Mouse (Mus musculus): ENCODE data around the gene Ergic1. TPM values are rescaled to one million over a fixed set of nuclear protein-coding genes. Genes with fewer than 3 reads are reported as not detected.

Gene Ergic1
- polyA plus RNA-seq, 1 experiment: 37.2 TPM

DNA sequence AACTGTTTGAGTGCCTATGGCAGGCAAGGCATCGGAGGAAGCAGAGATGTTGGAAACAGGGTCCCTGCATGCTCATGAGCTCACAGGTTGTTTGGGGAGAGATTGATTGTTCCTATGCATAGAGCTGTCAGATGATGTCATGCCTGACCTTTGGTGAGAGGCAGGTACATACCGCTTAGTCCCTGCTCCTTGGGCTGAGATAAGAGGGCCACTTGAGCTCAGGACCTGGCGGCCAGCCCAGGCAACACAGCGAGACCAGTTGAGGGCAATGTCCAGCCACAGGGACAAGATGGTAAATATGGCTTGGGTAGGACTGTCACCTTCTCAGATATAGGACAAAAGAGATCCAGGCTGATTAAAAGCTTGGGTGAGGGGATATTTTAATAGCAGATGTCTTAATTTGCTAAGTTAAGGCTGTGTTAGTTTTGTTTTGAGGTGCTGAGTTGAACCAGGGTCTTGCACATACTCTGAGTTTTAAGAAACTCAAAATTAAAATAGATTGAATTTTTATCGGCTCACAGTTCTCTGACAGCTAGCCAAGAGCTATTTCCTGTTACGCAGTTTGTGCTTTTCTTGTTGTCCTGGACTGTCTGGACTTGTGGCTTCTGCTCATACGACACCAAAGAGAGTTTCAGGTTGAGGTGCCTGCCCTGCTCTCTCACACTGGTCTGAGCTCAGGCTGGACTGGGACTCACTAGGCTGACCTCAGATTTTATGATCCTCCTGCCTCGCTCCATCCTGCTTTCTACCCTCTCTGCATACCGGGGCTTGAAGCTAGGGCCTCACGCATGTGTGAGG, 138.7 kb downstream of the Ergic1 start:
- H3K4me1 ChIP-seq (ENCODE audit: control insufficient read depth, insufficient read depth, low read length): 0 out of 2 replicates have a peak, but pooled peaks cover 2% of the 10 kb centered on the region
- TF ChIP-seq CTCF (IDR thresholded peaks at IDR 0.05; ENCODE audit: low read depth, low read length): no peak
- no peak for TF ChIP-seq POLR2A (IDR thresholded peaks at IDR 0.05; ENCODE audit: borderline replicate concordance, low read depth, low read length)
- H3K4me3 ChIP-seq (ENCODE audit: insufficient read depth, low read length): no peak overlapping the region
- H3K27ac ChIP-seq (ENCODE audit: insufficient read depth, low read depth, low read length): no peak overlapping the region

GRCm38 (mm10) chr17:26701565-26701964, 140.3 kb downstream of the Ergic1 start:
- peaks cover 11% of the 10 kb centered on the region for H3K4me1 ChIP-seq (ENCODE audit: control insufficient read depth, insufficient read depth, low read length)
- no peak overlapping the region for H3K27ac ChIP-seq (ENCODE audit: insufficient read depth, low read depth, low read length)
- TF ChIP-seq POLR2A (IDR thresholded peaks at IDR 0.05; ENCODE audit: borderline replicate concordance, low read depth, low read length): no peak
- no peak for TF ChIP-seq CTCF (IDR thresholded peaks at IDR 0.05; ENCODE audit: low read depth, low read length)
- no peak overlapping the region for H3K4me3 ChIP-seq (ENCODE audit: insufficient read depth, low read length)

DNA sequence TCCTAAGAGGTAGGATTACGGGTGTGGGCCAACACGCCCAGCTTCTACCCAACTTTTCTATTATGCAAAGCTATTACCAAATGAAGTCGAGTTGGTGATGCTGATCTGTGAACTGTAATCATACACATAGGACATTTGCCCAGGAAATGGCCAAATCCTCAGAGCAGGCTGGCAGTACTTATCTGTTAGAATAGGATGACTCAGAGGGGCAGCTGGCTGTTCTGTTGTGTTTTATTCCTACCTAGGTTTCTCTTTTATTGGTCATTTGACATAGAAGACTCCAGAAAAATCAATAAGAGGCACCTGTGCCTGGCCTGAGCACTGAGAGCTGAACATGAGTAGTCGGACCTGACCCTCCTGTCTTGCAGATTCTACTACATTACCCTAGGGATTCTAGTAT, 141.3 kb downstream of the Ergic1 start:
- Histone ChIP-seq H3K27ac (ENCODE audit: insufficient read depth, low read depth, low read length) (no peak overlapping the region), H3K4me3 (ENCODE audit: insufficient read depth, low read length) (no peak overlapping the region), H3K4me1 (ENCODE audit: control insufficient read depth, insufficient read depth, low read length) (peaks cover 11% of the 10 kb centered on the region)
- TF ChIP-seq POLR2A (IDR thresholded peaks at IDR 0.05; ENCODE audit: borderline replicate concordance, low read depth, low read length) (no peak), CTCF (IDR thresholded peaks at IDR 0.05; ENCODE audit: low read depth, low read length) (no peak)

- H3K27ac ChIP-seq (ENCODE audit: insufficient read depth, low read depth, low read length): no peak overlapping the region
- peaks cover 11% of the 10 kb centered on the region for H3K4me1 ChIP-seq (ENCODE audit: control insufficient read depth, insufficient read depth, low read length)
- TF ChIP-seq POLR2A (IDR thresholded peaks at IDR 0.05; ENCODE audit: borderline replicate concordance, low read depth, low read length) (no peak), CTCF (IDR thresholded peaks at IDR 0.05; ENCODE audit: low read depth, low read length) (no peak)
- H3K4me3 ChIP-seq (ENCODE audit: insufficient read depth, low read length): no peak overlapping the region
Measured at GRCm38 (mm10) chr17:26703671-26704070, 142.4 kb downstream of the Ergic1 start.

DNA sequence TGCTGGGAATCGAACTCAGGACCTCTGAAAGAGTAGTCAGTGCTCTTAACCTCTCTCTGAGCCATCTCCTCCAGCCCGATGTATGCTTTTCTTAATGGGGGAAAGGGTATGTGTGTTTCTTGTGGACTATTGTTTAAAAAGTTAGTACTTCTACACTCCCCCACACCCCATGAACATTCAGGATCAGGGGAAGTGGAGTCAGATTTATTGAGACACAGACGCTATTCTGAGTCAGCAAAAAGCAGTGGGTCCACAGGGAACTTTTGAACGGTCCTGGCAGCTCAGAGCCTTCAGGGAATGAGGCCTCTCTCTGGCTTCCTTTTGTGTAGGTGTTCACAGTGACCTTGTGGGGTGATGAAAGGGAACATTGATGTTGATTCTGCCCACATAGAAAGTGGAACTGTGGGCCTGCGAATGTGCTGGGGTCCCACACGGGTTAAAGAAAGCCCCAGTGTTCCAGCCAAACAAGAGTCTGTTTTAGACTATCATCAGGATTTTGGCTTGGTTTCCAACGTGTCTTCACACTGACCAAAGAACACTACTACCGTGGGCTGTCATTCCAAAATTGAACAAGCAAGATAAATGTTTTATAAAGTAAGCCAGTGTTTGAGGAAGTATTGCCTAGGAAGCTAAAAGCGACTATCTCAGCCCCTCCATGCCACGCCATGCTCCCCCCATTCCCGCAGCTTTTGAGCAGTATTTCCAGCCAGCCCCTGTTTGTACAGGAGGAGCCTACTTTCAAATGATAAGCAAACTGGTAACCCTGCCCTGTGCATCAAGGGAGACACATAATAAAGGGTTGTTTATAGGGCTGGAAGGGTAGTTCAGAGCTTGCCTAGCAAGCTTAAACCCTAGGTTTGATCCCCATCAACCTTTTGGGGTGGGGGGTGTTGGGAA, 144.4 kb downstream of the Ergic1 start:
- Histone ChIP-seq H3K27ac (ENCODE audit: insufficient read depth, low read depth, low read length) (0 out of 2 replicates have a peak overlapping the region, but pooled peaks have one; percentile 14), H3K4me3 (ENCODE audit: insufficient read depth, low read length) (no peak overlapping the region), H3K4me1 (ENCODE audit: control insufficient read depth, insufficient read depth, low read length) (peaks cover 11% of the 10 kb centered on the region)
- TF ChIP-seq POLR2A (IDR thresholded peaks at IDR 0.05; ENCODE audit: borderline replicate concordance, low read depth, low read length) (no peak), CTCF (IDR thresholded peaks at IDR 0.05; ENCODE audit: low read depth, low read length) (no peak)

Other genes starting within 250 kb of the Ergic1 start
- gene Neurl1b, start 146.7 kb upstream of the Ergic1 start, polyA plus RNA-seq (2012; ENCODE audit: insufficient read depth, insufficient read length, missing spikeins): 6.6 and 7.9 TPM in 2 replicates
- 25.8 and 32.2 TPM in 2 replicates for gene Dusp1, start 639 bp downstream of the Ergic1 start, polyA plus RNA-seq (2012; ENCODE audit: insufficient read depth, insufficient read length, missing spikeins)
- 298 and 337 TPM in 2 replicates for gene Atp6v0e, start 101.7 kb downstream of the Ergic1 start, polyA plus RNA-seq (2012; ENCODE audit: insufficient read depth, insufficient read length, missing spikeins)
- gene Crebrf, start 154.2 kb downstream of the Ergic1 start, polyA plus RNA-seq (2012; ENCODE audit: insufficient read depth, insufficient read length, missing spikeins): 47.9 and 55.0 TPM in 2 replicates
- gene Bnip1, start 219.6 kb downstream of the Ergic1 start, polyA plus RNA-seq (2012; ENCODE audit: insufficient read depth, insufficient read length, missing spikeins): 25.0 and 25.5 TPM in 2 replicates